In the genomic region with DNA sequence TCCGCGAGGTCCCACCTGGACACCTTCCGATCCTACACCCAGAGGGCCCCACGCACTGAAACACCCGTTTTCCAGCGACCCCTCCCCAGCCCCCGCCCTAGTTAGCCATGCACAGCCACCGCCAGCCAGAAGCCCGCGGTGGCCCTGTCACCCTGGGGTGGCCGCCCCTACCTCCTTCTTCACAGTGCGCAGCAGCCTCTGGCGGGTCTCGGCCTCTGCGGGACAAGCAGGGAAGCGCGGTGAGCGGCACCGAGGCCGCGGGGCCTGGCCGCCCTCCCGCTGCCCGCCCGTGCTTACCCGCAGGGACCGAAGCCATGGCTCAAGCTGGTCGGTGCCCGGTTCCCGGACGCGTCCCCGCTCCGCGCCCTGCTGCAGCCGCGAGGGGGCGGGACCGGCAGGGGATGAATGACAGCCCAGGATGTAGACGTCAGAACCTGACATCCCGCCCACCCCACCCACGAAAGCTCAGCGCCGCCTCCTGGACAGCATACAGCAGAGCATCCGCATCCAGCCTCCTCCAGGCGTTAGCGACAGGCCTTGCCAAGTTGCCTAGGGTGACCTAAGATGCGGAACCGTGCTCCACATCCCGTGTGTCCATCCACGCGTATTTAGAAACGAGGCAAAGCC, we compare ENCODE assay signal across 7 mouse cellular contexts. TPM values are rescaled to one million over a fixed set of nuclear protein-coding genes. Genes with fewer than 3 reads are reported as not detected.
DNase-seq lines count a peak whose midpoint lies in the region; ATAC-seq and TF ChIP-seq lines count a peak whose summit lies in the region.

A gene (minus strand): TSS at position 410 of the 627 bp plus-strand sequence.

- no peaks in the 10 kb centered on the region for H3K36me3 ChIP-seq in embryonic facial prominence, embryonic 10.5 days (replicated peaks)
- H3K36me3 ChIP-seq in intestine, postnatal 0 days (ENCODE audit: control insufficient read depth, insufficient read depth) = no peaks in the 10 kb centered on the region

- 3% methylated on average over 53 of the region's 53 CpGs for WGBS in embryonic facial prominence, embryonic 10.5 days
- 2% methylated on average over 48 of the region's 53 CpGs for WGBS in intestine, postnatal 0 days

- no peaks in the 10 kb centered on the region for H3K9me3 ChIP-seq in embryonic facial prominence, embryonic 10.5 days
- no peaks in the 10 kb centered on the region for H3K9me3 ChIP-seq in intestine, postnatal 0 days (ENCODE audit: control insufficient read depth)

- peak; percentile 78 for TF ChIP-seq CTCF in intestine, postnatal 0 days (IDR thresholded peaks at IDR 0.05; ENCODE audit: low read depth)

- intact Hi-C loops in left cerebral cortex, postnatal 25 days (cut with DNase I) = no loop called here

- H3K4me1 ChIP-seq in embryonic facial prominence, embryonic 10.5 days = peaks cover 49% of the 10 kb centered on the region
- no peaks in the 10 kb centered on the region for H3K4me1 ChIP-seq in intestine, postnatal 0 days (replicated peaks; ENCODE audit: control insufficient read depth, insufficient read depth, low read length)

- peaks cover 75% of the 10 kb centered on the region for H3K27me3 ChIP-seq in embryonic facial prominence, embryonic 10.5 days (replicated peaks; ENCODE audit: low read depth, poor library complexity, severe bottlenecking)
- peaks cover 25% of the 10 kb centered on the region for H3K27me3 ChIP-seq in intestine, postnatal 0 days (replicated peaks; ENCODE audit: control insufficient read depth, insufficient read depth, low read length)

- peak; percentile 77 for ATAC-seq in granulocyte monocyte progenitor cell, adult 5-6 weeks (replicated peaks; ENCODE audit: poor library complexity, severe bottlenecking)
- peak; percentile 74 for ATAC-seq in intestine, postnatal 0 days
- peak; percentile 42; the same call in 1 of the 2 replicates for ATAC-seq in megakaryocyte-erythroid progenitor cell, adult 5-6 weeks (replicated peaks; ENCODE audit: low FRiP score, low TSS enrichment, poor library complexity, severe bottlenecking)

- peak within 1 kb of the TSS; percentile 54 for H3K9ac ChIP-seq in intestine, postnatal 0 days (ENCODE audit: low read depth, low read length)

- H3K4me3 ChIP-seq in embryonic facial prominence, embryonic 10.5 days = peak within 1 kb of the TSS; percentile 80
- H3K4me3 ChIP-seq in intestine, postnatal 0 days (ENCODE audit: low read depth, low read length) = peak within 1 kb of the TSS; percentile 53

- H3K4me2 ChIP-seq in intestine, postnatal 0 days (replicated peaks; ENCODE audit: low read depth) = peak within 1 kb of the TSS; percentile 89

- peak; percentile 25 to 36 for DNase-seq in adrenal gland, postnatal 4 days (ENCODE audit: low spot score in 2 of 2)
- DNase-seq in embryonic facial prominence, embryonic 10.5 days (ENCODE audit: low spot score) = peak; percentile 91
- DNase-seq in left cerebral cortex, postnatal 25 days (ENCODE audit: low spot score in 2 of 2) = peak; percentile 81 to 87
- DNase-seq in skeletal muscle tissue, adult 2 months (ENCODE audit: low read depth, low spot score) = peak; percentile 44

- peak within 1 kb of the TSS; percentile 81 for H3K27ac ChIP-seq in embryonic facial prominence, embryonic 10.5 days (replicated peaks)
- H3K27ac ChIP-seq in intestine, postnatal 0 days (ENCODE audit: low read depth, low read length) = no peak within 1 kb of the TSS

RNA-seq across cellular contexts. Expression of the gene that starts here (rescaled TPM):
- total RNA-seq in adrenal gland, postnatal 4 days (2021) = 10 to 100 TPM; 23.0 to 24.3 TPM
- 15.1 and 18.0 TPM in 2 replicates for polyA plus RNA-seq in embryonic facial prominence, embryonic 10.5 days (2016; fragmentation: Nextera tagmentation; extraction: Ambion mirVana)
- total RNA-seq in granulocyte monocyte progenitor cell, adult 5-6 weeks (2014; fragmentation: Nextera tagmentation) = not detected in 2 replicates
- total RNA-seq in granulocyte monocyte progenitor cell, adult 5-6 weeks (2017) = 0.22 TPM in 1 of 2 replicates, not detected in the other
- 4.0 TPM in 2 replicates for polyA plus RNA-seq in intestine, postnatal 0 days (2015; fragmentation: Nextera tagmentation; extraction: Ambion mirVana)
- total RNA-seq in left cerebral cortex, postnatal 25 days (2021) = 100 to 1,000 TPM; 139 to 157 TPM
- 0.46 TPM in 1 of 2 replicates, not detected in the other for total RNA-seq in megakaryocyte-erythroid progenitor cell, adult 5-6 weeks (2014; fragmentation: Nextera tagmentation)
- 7.7 TPM in 1 of 2 replicates, not detected in the other for total RNA-seq in megakaryocyte-erythroid progenitor cell, adult 5-6 weeks (2017)

Comparison
In these comparisons a context has a peak if more than half of its experiments do, and no peak if none do; other contexts are left out.
1. Peak in ATAC-seq in granulocyte monocyte progenitor cell, adult 5-6 weeks; RNA of the gene not detected or under 1 TPM.
2. DNase-seq: peak in every context shown above with its lines; median percentile 91 in embryonic facial prominence, embryonic 10.5 days; 84 in left cerebral cortex, postnatal 25 days; 44 in skeletal muscle tissue, adult 2 months; 30 in adrenal gland, postnatal 4 days.